Mouse (Mus musculus): ENCODE data around the gene Mrgprb4. TPM values are rescaled to one million over a fixed set of nuclear protein-coding genes. Genes with fewer than 3 reads are reported as not detected.

Gene Mrgprb4
- total RNA-seq (2021) = not detected
- long read RNA-seq = 0 reads

DNA sequence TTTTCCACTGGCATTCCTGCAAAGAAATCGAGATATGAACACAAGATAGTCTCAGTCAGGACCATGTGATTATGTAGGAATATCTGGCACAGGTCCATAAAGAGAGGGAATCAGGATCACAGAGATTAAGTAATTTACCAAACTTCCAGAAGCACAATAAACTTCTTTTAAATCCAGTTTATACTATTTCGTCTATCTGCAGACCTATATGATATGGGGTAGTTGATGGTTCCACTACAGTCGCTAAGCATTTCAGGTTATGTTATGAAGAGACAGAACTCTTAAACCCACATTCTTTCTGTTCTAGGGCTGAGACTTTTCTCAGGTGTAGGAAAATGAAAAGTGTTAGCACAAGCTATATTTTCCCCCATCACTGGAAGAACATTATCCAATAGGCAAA is at the start of gene Mrgprb4:
Mrgprb4 (minus strand) TSS at position 101 of the 400 bp plus-strand sequence.
- no peak for DNase-seq (ENCODE audit: low spot score in 2 of 2)

DNA sequence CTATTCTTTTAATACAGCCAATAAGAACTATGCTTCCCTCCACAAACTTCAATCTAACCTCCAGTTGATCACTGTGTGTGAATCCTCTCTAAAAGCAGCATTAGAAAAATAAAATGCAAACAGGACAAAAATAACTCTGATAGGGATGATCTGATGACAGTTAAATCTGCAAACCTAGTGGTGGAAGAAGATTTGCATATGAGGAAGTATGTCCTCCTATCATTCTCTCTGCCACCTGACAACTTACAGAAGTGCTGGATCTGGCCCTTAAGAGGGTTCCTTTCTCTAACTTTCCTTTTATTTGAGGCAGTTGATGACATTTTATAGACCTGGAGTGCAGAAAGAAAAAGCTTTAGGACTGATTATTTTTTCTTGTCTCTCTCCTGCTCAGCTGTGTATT is 27.0 kb upstream of the Mrgprb4 start:
- DNase-seq (ENCODE audit: low spot score in 2 of 2) = no peak

- DNase-seq (ENCODE audit: low spot score in 2 of 2) = no peak
Observed at GRCm38 (mm10) chr7:48225065-48225464, 26.0 kb upstream of the Mrgprb4 start.

DNA sequence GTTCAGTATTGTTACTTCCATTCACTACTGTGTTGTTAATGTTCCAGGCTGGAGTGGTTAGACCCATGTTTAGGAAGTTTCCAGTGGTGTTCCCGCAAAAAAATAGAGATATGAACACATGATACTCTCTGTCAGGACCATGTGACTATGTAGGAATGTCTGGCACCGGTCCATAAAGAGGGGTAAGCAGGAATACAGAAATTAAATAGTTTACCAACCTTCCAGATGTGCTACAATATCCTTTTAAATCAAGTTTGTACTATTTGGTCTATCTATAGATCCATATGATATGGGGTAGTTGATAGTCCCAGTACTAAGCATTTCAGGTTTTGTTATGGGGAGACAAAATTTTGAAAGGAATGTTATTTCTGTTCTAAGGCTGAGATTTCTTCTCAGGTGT is 30.2 kb downstream of the Mrgprb4 start, which contains the start of gene Mrgprb5:
Mrgprb5 (minus strand) TSS at position 101 of the 400 bp plus-strand sequence.
- DNase-seq (ENCODE audit: low spot score in 2 of 2) = no peak

GRCm38 (mm10) chr7:48167471-48167870 is 31.6 kb downstream of the Mrgprb4 start:
- DNase-seq (ENCODE audit: low spot score in 2 of 2) = no peak

Other genes with a start within 250 kb of the Mrgprb4 start
- not detected for gene Mrgpra4, start 217.2 kb downstream of the Mrgprb4 start, total RNA-seq (2021)
- not detected for gene Mrgprx1, start 171.7 kb downstream of the Mrgprb4 start, total RNA-seq (2021)
- not detected for gene Mrgprb5, start 30.3 kb downstream of the Mrgprb4 start, total RNA-seq (2021)
- not detected for gene Mrgprb8, start 189.2 kb upstream of the Mrgprb4 start, total RNA-seq (2021)

All from layer of hippocampus, postnatal 10 days (tissue).